Mouse (Mus musculus): ENCODE data around the gene Abl1. TPM values are rescaled to one million over a fixed set of nuclear protein-coding genes. Genes with fewer than 3 reads are reported as not detected.
A peak's percentile ranks its signal among the peaks of the same experiment; 100 is the strongest.

The Abl1 gene
- polyA plus RNA-seq, 1 experiment from 2014 or later, result 46.2 TPM

- Histone ChIP-seq H3K4me3 (replicated peaks) (no peak overlapping the region), H3K9me3 (replicated peaks) (no peaks in the 10 kb centered on the region), H3K4me2 (no peak overlapping the region), H3K4me1 (no peaks in the 10 kb centered on the region), H3K36me3 (peaks cover 24% of the 10 kb centered on the region), H3K27ac (no peak overlapping the region), H3K27me3 (no peaks in the 10 kb centered on the region), H3K9ac (no peak overlapping the region)
- no peak for ATAC-seq (replicated peaks; ENCODE audit: low FRiP score)
- WGBS, result 54% methylated on average over 7 of the region's 7 CpGs
Observed at GRCm38 (mm10) chr2:31700545-31701446, 12.6 kb downstream of the Abl1 start.

- no peak overlapping the region for H3K9ac ChIP-seq
- H3K9me3 ChIP-seq (replicated peaks), result no peaks in the 10 kb centered on the region
- H3K36me3 ChIP-seq, result peaks cover 10% of the 10 kb centered on the region
- H3K27me3 ChIP-seq, result no peaks in the 10 kb centered on the region
- no peak for ATAC-seq (replicated peaks; ENCODE audit: low FRiP score)
- H3K4me2 ChIP-seq, result no peak overlapping the region
- H3K4me3 ChIP-seq (replicated peaks), result no peak overlapping the region
- no peak overlapping the region for H3K27ac ChIP-seq
- no peaks in the 10 kb centered on the region for H3K4me1 ChIP-seq
Observed at GRCm38 (mm10) chr2:31703226-31703625, 15.1 kb downstream of the Abl1 start.

- Histone ChIP-seq H3K9ac (no peak overlapping the region), H3K9me3 (replicated peaks) (no peaks in the 10 kb centered on the region), H3K4me3 (replicated peaks) (no peak overlapping the region), H3K36me3 (peaks cover 3% of the 10 kb centered on the region; the same call in 1 of the 2 replicates), H3K4me2 (no peak overlapping the region), H3K27me3 (no peaks in the 10 kb centered on the region), H3K27ac (no peak overlapping the region), H3K4me1 (no peaks in the 10 kb centered on the region)
- no peak for ATAC-seq (replicated peaks; ENCODE audit: low FRiP score)
Observed at GRCm38 (mm10) chr2:31705914-31706313, 17.7 kb downstream of the Abl1 start.

GRCm38 (mm10) chr2:31706531-31706930 lies 18.4 kb downstream of the Abl1 start:
- no peaks in the 10 kb centered on the region for H3K27me3 ChIP-seq
- H3K27ac ChIP-seq, result no peak overlapping the region
- WGBS, result 52% methylated on average over 2 of the region's 2 CpGs
- H3K9ac ChIP-seq, result no peak overlapping the region
- no peak overlapping the region for H3K4me3 ChIP-seq (replicated peaks)
- no peaks in the 10 kb centered on the region for H3K4me1 ChIP-seq
- no peaks in the 10 kb centered on the region for H3K9me3 ChIP-seq (replicated peaks)
- peaks cover 4% of the 10 kb centered on the region; the same call in 1 of the 2 replicates for H3K36me3 ChIP-seq
- no peak for ATAC-seq (replicated peaks; ENCODE audit: low FRiP score)
- no peak overlapping the region for H3K4me2 ChIP-seq

GRCm38 (mm10) chr2:31712716-31713115 lies 24.5 kb downstream of the Abl1 start:
- Histone ChIP-seq H3K27ac (no peak overlapping the region), H3K9me3 (replicated peaks) (no peaks in the 10 kb centered on the region), H3K4me1 (peaks cover 8% of the 10 kb centered on the region; the same call in 1 of the 2 replicates), H3K9ac (no peak overlapping the region), H3K4me2 (no peak overlapping the region), H3K27me3 (no peaks in the 10 kb centered on the region), H3K4me3 (replicated peaks) (no peak overlapping the region), H3K36me3 (peaks cover 11% of the 10 kb centered on the region; the same call in 1 of the 2 replicates)
- ATAC-seq (replicated peaks; ENCODE audit: low FRiP score), result no peak
- WGBS, result 85% methylated on average over 2 of the region's 2 CpGs

- H3K27me3 ChIP-seq, result no peaks in the 10 kb centered on the region
- H3K4me3 ChIP-seq (replicated peaks), result no peak overlapping the region
- no peak for ATAC-seq (replicated peaks; ENCODE audit: low FRiP score)
- no peaks in the 10 kb centered on the region for H3K9me3 ChIP-seq (replicated peaks)
- H3K4me2 ChIP-seq, result no peak overlapping the region
- no peak overlapping the region for H3K9ac ChIP-seq
- H3K27ac ChIP-seq, result no peak overlapping the region
- H3K4me1 ChIP-seq, result peaks cover 8% of the 10 kb centered on the region; the same call in 1 of the 2 replicates
- H3K36me3 ChIP-seq, result peaks cover 14% of the 10 kb centered on the region; the same call in 1 of the 2 replicates
- 84% methylated on average over 3 of the region's 3 CpGs for WGBS
Observed at GRCm38 (mm10) chr2:31713813-31714212, 25.6 kb downstream of the Abl1 start.

- H3K9ac ChIP-seq, result no peak overlapping the region
- H3K4me2 ChIP-seq, result no peak overlapping the region
- H3K9me3 ChIP-seq (replicated peaks), result no peaks in the 10 kb centered on the region
- H3K27ac ChIP-seq, result no peak overlapping the region
- no peaks in the 10 kb centered on the region for H3K27me3 ChIP-seq
- H3K4me3 ChIP-seq (replicated peaks), result no peak overlapping the region
- WGBS, result 94% methylated on average over 4 of the region's 4 CpGs
- H3K36me3 ChIP-seq, result peaks cover 14% of the 10 kb centered on the region; the same call in 1 of the 2 replicates
- H3K4me1 ChIP-seq, result peaks cover 8% of the 10 kb centered on the region
- ATAC-seq (replicated peaks; ENCODE audit: low FRiP score), result no peak
Observed at GRCm38 (mm10) chr2:31714780-31715179, 26.6 kb downstream of the Abl1 start.

- no peak overlapping the region for H3K4me3 ChIP-seq (replicated peaks)
- no peak overlapping the region for H3K4me2 ChIP-seq
Observed at GRCm38 (mm10) chr2:31715985-31716384, 27.8 kb downstream of the Abl1 start.

GRCm38 (mm10) chr2:31719202-31719880 lies 31.2 kb downstream of the Abl1 start:
- Histone ChIP-seq H3K9me3 (replicated peaks) (no peaks in the 10 kb centered on the region), H3K36me3 (peaks cover 6% of the 10 kb centered on the region; the same call in 1 of the 2 replicates), H3K4me1 (peaks cover 8% of the 10 kb centered on the region), H3K4me3 (replicated peaks) (no peak overlapping the region), H3K27me3 (no peaks in the 10 kb centered on the region), H3K9ac (no peak overlapping the region), H3K27ac (peak overlapping the region; percentile 62; the same call in 1 of the 2 replicates), H3K4me2 (no peak overlapping the region)
- whole genome bisulfite sequencing, result 87% methylated on average over 6 of the region's 6 CpGs
- ATAC-seq (replicated peaks; ENCODE audit: low FRiP score), result no peak; the same call in 1 of the 2 replicates

More at GRCm38 (mm10) chr2:31715985-31716384, 27.8 kb downstream of the Abl1 start:
- Histone ChIP-seq H3K27ac (peak overlapping the region; percentile 28), H3K27me3 (no peaks in the 10 kb centered on the region), H3K9ac (no peak overlapping the region), H3K9me3 (replicated peaks) (no peaks in the 10 kb centered on the region), H3K4me1 (peaks cover 8% of the 10 kb centered on the region), H3K36me3 (peaks cover 14% of the 10 kb centered on the region; the same call in 1 of the 2 replicates)
- WGBS, result 68% methylated on average over 7 of the region's 7 CpGs
- no peak for ATAC-seq (replicated peaks; ENCODE audit: low FRiP score)

GRCm38 (mm10) chr2:31719944-31720343 lies 31.8 kb downstream of the Abl1 start:
- WGBS, result 65% methylated on average over 2 of the region's 2 CpGs
- peaks cover 8% of the 10 kb centered on the region for H3K4me1 ChIP-seq
- no peak overlapping the region for H3K4me2 ChIP-seq
- no peaks in the 10 kb centered on the region for H3K9me3 ChIP-seq (replicated peaks)
- H3K27ac ChIP-seq, result peak overlapping the region; percentile 62; the same call in 1 of the 2 replicates
- H3K4me3 ChIP-seq (replicated peaks), result no peak overlapping the region
- H3K27me3 ChIP-seq, result no peaks in the 10 kb centered on the region
- no peak for ATAC-seq (replicated peaks; ENCODE audit: low FRiP score)
- peaks cover 5% of the 10 kb centered on the region; the same call in 1 of the 2 replicates for H3K36me3 ChIP-seq
- no peak overlapping the region for H3K9ac ChIP-seq

- WGBS, result 68% methylated on average over 4 of the region's 4 CpGs
- H3K4me2 ChIP-seq, result no peak overlapping the region
- H3K27ac ChIP-seq, result peak overlapping the region; percentile 42; the same call in 1 of the 2 replicates
- no peaks in the 10 kb centered on the region for H3K9me3 ChIP-seq (replicated peaks)
- H3K4me3 ChIP-seq (replicated peaks), result no peak overlapping the region
- peaks cover 6% of the 10 kb centered on the region for H3K4me1 ChIP-seq
- no peak overlapping the region for H3K9ac ChIP-seq
- no peak for ATAC-seq (replicated peaks; ENCODE audit: low FRiP score)
- H3K36me3 ChIP-seq, result 0 out of 2 replicates have a peak, but pooled peaks cover 3% of the 10 kb centered on the region
- no peaks in the 10 kb centered on the region for H3K27me3 ChIP-seq
Observed at GRCm38 (mm10) chr2:31720783-31721182, 32.6 kb downstream of the Abl1 start.
